Mouse (Mus musculus) cortical plate, adult 2 months (tissue): Measurements from ENCODE around the gene Mmrn2.
"Not testable (repeated sequence)": the region's sequence is repeated elsewhere in the genome, so short reads cannot be mapped to it uniquely, and the experiment has no call there.

ENCODE experiments used
- CTCF ChIP-seq: fragments of 200-500 bp; IDR thresholded peaks from 2 replicates; pipeline ENCODE4 v1.5.1; 2011; ENCODE audit warnings: mild to moderate bottlenecking, control low read depth, low read length; ENCODE audit not compliant: insufficient read depth; ENCODE audit errors: extremely low read depth
- POLR2A ChIP-seq: fragments of 200-500 bp; IDR thresholded peaks from 2 replicates; pipeline ENCODE4 v1.6.1; 2011; ENCODE audit warnings: mild to moderate bottlenecking, low read length, control low read depth; ENCODE audit not compliant: insufficient read depth; ENCODE audit errors: extremely low read depth

DNA sequence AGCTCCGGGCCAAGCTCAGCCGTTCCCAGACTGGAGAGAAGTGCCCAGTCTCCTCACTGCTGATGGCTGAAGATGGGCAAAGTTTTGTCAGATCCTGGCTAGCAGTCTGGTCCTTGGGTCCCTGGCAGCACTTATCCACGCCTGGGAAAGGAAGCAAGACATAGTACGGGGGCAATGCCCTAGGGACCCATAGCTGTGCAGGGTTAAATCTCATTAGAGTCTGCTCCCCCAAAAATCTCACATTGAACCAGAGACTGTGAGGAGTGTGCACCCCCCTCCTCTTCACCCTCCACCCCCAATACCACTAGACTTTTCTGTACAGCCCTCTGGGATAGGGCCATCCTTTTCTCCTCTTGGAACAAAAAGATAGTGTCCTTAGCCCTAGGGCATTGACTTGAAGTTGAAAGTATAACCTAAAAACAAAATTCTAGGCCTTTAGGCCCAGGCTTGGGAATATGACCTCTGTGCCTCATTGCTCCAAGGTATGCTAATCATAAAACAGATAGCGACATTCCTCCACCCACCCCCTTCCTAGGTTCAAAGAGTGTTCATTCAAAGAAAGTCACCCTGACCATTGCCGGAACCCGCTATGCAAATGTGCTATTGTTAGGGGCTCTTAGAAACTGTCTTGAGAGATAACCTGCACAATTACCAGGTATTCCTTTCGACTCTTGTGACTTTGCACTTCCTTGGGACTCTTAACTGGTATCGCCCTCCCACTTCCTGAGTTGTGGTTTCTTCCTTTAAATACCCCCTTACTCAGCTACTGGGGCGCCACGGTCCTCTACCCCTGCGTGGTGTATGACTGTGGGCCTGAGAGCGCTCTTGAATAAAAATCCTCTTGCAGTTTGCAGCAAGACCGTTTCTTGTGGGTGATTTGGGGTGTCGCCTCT lies 10.8 kb upstream of the Mmrn2 start:
- TF ChIP-seq POLR2A, CTCF: not testable (repeated sequence)
